Mouse (Mus musculus) midbrain, embryonic 15.5 days (tissue): ENCODE data around the gene Olfr982. TPM values are rescaled to one million over a fixed set of nuclear protein-coding genes. Genes with fewer than 3 reads are reported as not detected.

ENCODE experiments used
- ATAC-seq: fragments of 200-750 bp; cut with Nextera tagmentation; replicated peaks from 2 replicates; pipeline ENCODE4 v1.8.0; 2017; ENCODE audit warnings: moderate TSS enrichment
- H3K27ac ChIP-seq: fragments of 300-500 bp; sonication (generic); 2 replicates; pipeline ENCODE4 v1.5.1; 2015; ENCODE audit warnings: mild to moderate bottlenecking, inconsistent platforms
- H3K27me3 ChIP-seq: fragments of 300-500 bp; sonication (generic); replicated peaks from 2 replicates; pipeline ENCODE4 v1.6.1; 2015; ENCODE audit warnings: inconsistent platforms
- H3K36me3 ChIP-seq: fragments of 300-500 bp; sonication (generic); replicated peaks from 2 replicates; pipeline ENCODE4 v1.6.1; 2015; ENCODE audit warnings: inconsistent platforms
- H3K4me1 ChIP-seq: fragments of 300-500 bp; sonication (generic); 2 replicates; pipeline ENCODE4 v1.6.1; 2015; ENCODE audit warnings: inconsistent platforms
- H3K4me2 ChIP-seq: fragments of 300-500 bp; sonication (generic); 2 replicates; pipeline ENCODE4 v1.6.1; 2015; ENCODE audit warnings: inconsistent platforms, mild to moderate bottlenecking, moderate library complexity
- H3K4me3 ChIP-seq: fragments of 300-500 bp; sonication (generic); 2 replicates; pipeline ENCODE4 v1.5.1; 2015; ENCODE audit warnings: mild to moderate bottlenecking, inconsistent platforms
- H3K9ac ChIP-seq: fragments of 300-500 bp; sonication (generic); 2 replicates; pipeline ENCODE4 v1.6.1; 2015; ENCODE audit warnings: mild to moderate bottlenecking, inconsistent platforms
- H3K9me3 ChIP-seq: fragments of 300-500 bp; sonication (generic); 2 replicates; pipeline ENCODE4 v1.6.1; 2016; ENCODE audit warnings: inconsistent platforms
- WGBS: fragments of 180-500 bp; shearing (Covaris S2); methylation state at CpG from one replicate; pipeline ENCODE4 v1.1.7; 2015; ENCODE audit warnings: mixed read lengths; 5-methylcytosine and 5-hydroxymethylcytosine counted together
- polyA plus RNA-seq: library from polyadenylated mRNA; unstranded; fragments of >200 nt; fragmentation: Nextera tagmentation; extraction: Ambion mirVana; gene quantifications from 2 replicates; pipeline ENCODE4 v1.2.1, GENCODE M21; 2015

Olfr982 gene
- not detected in 2 replicates for polyA plus RNA-seq

DNA sequence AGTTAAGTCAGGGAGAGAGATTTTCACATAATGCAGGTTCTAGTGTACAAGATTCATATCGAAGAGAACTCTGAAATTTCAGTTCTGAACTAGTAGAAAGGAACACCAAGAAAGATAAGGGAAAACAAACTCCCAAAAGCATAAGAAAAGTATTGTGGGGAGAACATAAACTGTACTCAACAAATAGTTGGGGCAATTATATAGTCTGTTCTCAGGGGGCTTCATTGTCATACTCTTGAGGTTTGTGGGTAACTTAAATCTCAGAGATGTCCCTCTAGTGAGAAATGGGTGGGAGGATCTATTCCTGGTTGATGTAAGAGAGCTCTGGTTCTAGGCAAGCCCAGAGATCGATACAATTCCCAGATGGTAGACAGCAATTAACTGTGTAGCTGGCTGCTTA lies at the start of gene Olfr982:
Gene Olfr982, plus strand, starts transcription at position 301 of the 400 bp plus-strand sequence.
- Histone ChIP-seq H3K9ac (no peak within 1 kb of the TSS), H3K4me3 (no peak within 1 kb of the TSS), H3K9me3 (no peaks in the 10 kb centered on the region), H3K27ac (no peak within 1 kb of the TSS), H3K4me2 (no peak within 1 kb of the TSS), H3K36me3 (no peaks in the 10 kb centered on the region), H3K27me3 (no peaks in the 10 kb centered on the region), H3K4me1 (no peaks in the 10 kb centered on the region)
- WGBS, result 80% methylated on average over 2 of the region's 2 CpGs
- no peak for ATAC-seq

DNA sequence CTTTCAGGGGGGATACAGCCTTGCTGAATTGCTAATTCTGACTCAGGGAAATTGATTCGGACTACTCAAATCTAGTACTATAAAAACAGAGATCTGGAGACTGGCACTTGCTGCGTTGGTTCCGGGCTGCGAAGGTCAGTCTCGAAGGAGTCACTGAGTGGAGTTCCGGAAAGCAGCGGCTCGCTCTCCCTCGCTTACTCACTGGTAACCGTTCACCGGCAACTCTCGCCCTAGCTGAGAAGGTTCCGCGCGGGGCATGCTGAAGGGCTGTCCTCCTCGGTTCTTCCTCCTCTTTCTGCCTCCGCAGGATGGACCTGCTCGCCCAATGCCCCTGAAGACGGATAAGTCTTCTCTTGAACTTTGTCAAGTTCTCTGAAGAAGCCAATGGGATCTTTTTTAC lies 23.5 kb upstream of the Olfr982 start:
- Histone ChIP-seq H3K27ac (no peak overlapping the region), H3K27me3 (no peaks in the 10 kb centered on the region), H3K4me3 (no peak overlapping the region), H3K4me2 (no peak overlapping the region), H3K9ac (no peak overlapping the region), H3K36me3 (no peaks in the 10 kb centered on the region), H3K9me3 (no peaks in the 10 kb centered on the region), H3K4me1 (no peaks in the 10 kb centered on the region)
- WGBS, result 94% methylated on average over 19 of the region's 19 CpGs
- ATAC-seq, result no peak

DNA sequence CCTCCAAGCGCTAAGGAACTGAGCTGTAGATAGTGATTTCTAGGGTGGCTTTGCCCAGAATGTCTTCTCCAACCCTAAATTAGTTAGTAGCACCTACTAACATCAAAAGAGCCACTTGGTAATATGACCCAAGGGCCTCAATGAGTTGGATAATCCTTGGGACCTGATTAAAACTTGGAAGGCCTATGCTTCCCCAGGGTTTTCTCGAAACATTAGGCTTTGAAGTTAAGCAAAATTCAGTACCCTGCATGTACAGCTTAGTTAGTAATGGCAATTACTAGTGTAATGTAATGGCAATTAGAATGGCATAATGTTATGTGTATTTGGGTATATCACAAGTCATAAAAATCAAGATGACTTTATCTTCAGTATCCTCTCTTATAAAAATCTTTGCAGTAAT lies 19.9 kb downstream of the Olfr982 start, which contains the start of gene Olfr983:
Gene Olfr983, minus strand, starts transcription at position 101 of the 400 bp plus-strand sequence.
- H3K4me1 ChIP-seq, result no peaks in the 10 kb centered on the region
- no peak within 1 kb of the TSS for H3K4me2 ChIP-seq
- no peak within 1 kb of the TSS for H3K4me3 ChIP-seq
- 72% methylated on average over 2 of the region's 2 CpGs for WGBS
- H3K36me3 ChIP-seq, result no peaks in the 10 kb centered on the region
- ATAC-seq, result no peak
- no peak within 1 kb of the TSS for H3K27ac ChIP-seq
- no peaks in the 10 kb centered on the region for H3K9me3 ChIP-seq
- no peaks in the 10 kb centered on the region for H3K27me3 ChIP-seq
- H3K9ac ChIP-seq, result no peak within 1 kb of the TSS

DNA sequence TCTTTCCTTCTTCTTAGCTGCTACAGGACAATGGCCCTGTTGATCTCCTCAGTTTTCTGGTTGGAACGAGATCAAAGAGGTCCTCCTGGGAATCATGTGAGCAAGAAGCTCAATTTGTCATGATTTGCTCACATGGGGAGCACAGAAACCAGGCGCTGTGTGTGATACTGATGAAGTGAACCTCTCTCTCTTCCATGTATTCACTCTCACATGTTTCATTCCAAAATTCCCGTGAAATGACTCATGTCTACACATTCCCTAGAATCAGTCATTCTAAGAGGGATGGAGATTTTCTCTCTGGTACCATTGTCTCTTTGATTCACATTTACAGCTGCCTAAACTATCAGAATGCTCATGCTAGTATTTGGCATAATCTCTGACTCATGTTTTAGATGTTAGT lies 21.1 kb downstream of the Olfr982 start:
- Histone ChIP-seq H3K9ac (no peak overlapping the region), H3K4me1 (no peaks in the 10 kb centered on the region), H3K36me3 (no peaks in the 10 kb centered on the region), H3K9me3 (no peaks in the 10 kb centered on the region), H3K4me3 (no peak overlapping the region), H3K27me3 (no peaks in the 10 kb centered on the region), H3K27ac (no peak overlapping the region), H3K4me2 (no peak overlapping the region)
- WGBS, result 71% methylated on average over 3 of the region's 3 CpGs
- no peak for ATAC-seq

DNA sequence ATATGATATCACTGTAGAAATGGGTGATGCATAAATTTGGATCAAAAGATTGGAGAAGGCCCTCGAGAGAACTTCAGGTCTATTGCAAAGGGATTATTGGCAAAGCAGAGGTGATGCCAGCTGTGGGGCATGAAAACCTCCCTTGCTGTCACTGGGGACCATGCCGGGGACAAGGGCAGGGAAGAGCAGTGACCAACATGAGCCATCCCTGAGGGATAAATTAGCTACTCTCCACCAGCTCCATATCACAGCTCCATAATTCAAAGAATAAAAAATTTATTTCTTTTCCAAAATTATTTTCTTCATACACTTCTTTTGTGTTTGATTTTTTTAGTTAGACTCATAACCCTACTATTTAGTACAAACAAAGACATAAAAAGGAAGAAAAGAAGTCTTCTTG lies 40.5 kb downstream of the Olfr982 start, which contains the start of gene Olfr984:
Gene Olfr984, minus strand, starts transcription at position 101 of the 400 bp plus-strand sequence.
- no peaks in the 10 kb centered on the region for H3K9me3 ChIP-seq
- no peaks in the 10 kb centered on the region for H3K4me1 ChIP-seq
- no peak within 1 kb of the TSS for H3K4me3 ChIP-seq
- no peaks in the 10 kb centered on the region for H3K36me3 ChIP-seq
- no peak within 1 kb of the TSS for H3K4me2 ChIP-seq
- H3K27me3 ChIP-seq, result no peaks in the 10 kb centered on the region
- no peak within 1 kb of the TSS for H3K9ac ChIP-seq
- ATAC-seq, result no peak
- H3K27ac ChIP-seq, result no peak within 1 kb of the TSS
- WGBS, result 79% methylated on average over 2 of the region's 2 CpGs

DNA sequence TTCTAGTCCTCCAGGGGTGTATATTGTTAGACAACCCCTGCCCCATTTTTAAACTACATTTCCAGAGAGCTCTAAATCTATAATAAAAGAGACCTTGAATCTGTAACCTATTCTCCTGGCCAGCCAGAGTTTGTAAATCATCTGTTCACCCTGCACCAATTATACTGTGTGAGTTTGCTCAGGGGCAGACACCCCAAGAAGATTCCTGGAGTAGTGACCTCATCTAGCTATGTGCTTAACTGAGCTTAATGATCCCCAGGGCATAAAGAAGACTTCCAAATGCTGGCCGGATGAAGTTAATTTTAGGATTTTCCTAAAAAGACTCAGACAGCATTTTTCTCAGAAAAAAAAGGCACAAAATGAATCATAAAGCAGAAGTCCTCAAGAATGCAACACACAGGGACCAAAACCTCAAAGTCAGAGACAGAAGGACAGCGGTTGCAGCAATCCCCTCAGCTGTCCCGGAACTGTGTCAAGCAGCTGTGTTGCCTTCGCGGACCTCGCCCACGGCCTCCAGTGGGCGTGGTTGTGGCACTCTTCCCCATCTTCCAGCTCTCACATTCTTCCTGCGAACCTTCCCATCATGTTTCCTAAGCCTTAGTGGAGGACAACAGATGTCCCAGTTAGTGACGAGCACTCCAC lies 43.1 kb downstream of the Olfr982 start:
- 71% methylated on average over 10 of the region's 10 CpGs for WGBS
- no peaks in the 10 kb centered on the region for H3K36me3 ChIP-seq
- no peak overlapping the region for H3K4me3 ChIP-seq
- H3K9me3 ChIP-seq, result no peaks in the 10 kb centered on the region
- H3K27ac ChIP-seq, result no peak overlapping the region
- H3K4me2 ChIP-seq, result no peak overlapping the region
- H3K9ac ChIP-seq, result no peak overlapping the region
- H3K27me3 ChIP-seq, result no peaks in the 10 kb centered on the region
- no peak for ATAC-seq
- no peaks in the 10 kb centered on the region for H3K4me1 ChIP-seq

DNA sequence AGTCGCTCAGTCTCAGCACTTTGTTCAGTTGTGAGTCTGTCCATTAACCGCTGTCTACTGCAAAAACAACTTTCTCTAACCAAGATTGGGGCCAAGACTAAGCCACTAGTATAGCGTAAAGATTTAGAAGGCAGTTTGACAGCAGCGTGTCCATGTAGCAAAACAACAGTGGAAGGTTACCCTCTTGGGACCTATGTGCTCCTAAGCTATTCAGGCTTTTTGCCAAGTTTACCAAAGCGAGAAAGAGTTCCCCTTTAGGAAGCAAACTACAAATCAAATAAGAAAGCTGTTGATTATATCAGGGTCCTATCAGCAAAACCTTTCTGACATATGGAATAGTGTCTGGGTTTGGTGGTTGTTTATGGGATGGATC lies 43.6 kb downstream of the Olfr982 start:
- Histone ChIP-seq H3K27me3 (no peaks in the 10 kb centered on the region), H3K36me3 (no peaks in the 10 kb centered on the region), H3K9ac (no peak overlapping the region), H3K9me3 (no peaks in the 10 kb centered on the region), H3K27ac (no peak overlapping the region), H3K4me2 (no peak overlapping the region), H3K4me1 (no peaks in the 10 kb centered on the region), H3K4me3 (no peak overlapping the region)
- WGBS, result 82% methylated on average over 5 of the region's 5 CpGs
- no peak for ATAC-seq

Other genes with a start within 250 kb of the Olfr982 start
- not detected in 2 replicates for gene Olfr971, start 237.0 kb upstream of the Olfr982 start, polyA plus RNA-seq
- gene Olfr972, start 207.4 kb upstream of the Olfr982 start, polyA plus RNA-seq, result not detected in 2 replicates
- not detected in 2 replicates for gene Olfr229, start 166.5 kb upstream of the Olfr982 start, polyA plus RNA-seq
- not detected in 2 replicates for gene Olfr974, start 136.3 kb upstream of the Olfr982 start, polyA plus RNA-seq
- 0.09 TPM in 1 of 2 replicates, not detected in the other for gene Olfr975, start 121.8 kb upstream of the Olfr982 start, polyA plus RNA-seq
- gene Olfr976, start 112.7 kb upstream of the Olfr982 start, polyA plus RNA-seq, result not detected in 2 replicates
- not detected in 2 replicates for gene Olfr978, start 81.7 kb upstream of the Olfr982 start, polyA plus RNA-seq
- gene Olfr979, start 70.4 kb upstream of the Olfr982 start, polyA plus RNA-seq, result not detected in 2 replicates
- gene Olfr980, start 64.2 kb upstream of the Olfr982 start, polyA plus RNA-seq, result not detected in 2 replicates
- not detected in 2 replicates for gene Olfr981, start 52.4 kb upstream of the Olfr982 start, polyA plus RNA-seq
- gene Olfr983, start 19.8 kb downstream of the Olfr982 start, polyA plus RNA-seq, result not detected in 2 replicates
- not detected in 2 replicates for gene Olfr984, start 40.4 kb downstream of the Olfr982 start, polyA plus RNA-seq
- not detected in 2 replicates for gene Olfr985, start 56.4 kb downstream of the Olfr982 start, polyA plus RNA-seq
- gene Tmem225, start 74.3 kb downstream of the Olfr982 start, polyA plus RNA-seq, result not detected in 2 replicates
- 0.08 and 0.11 TPM in 2 replicates for gene Olfr986, start 107.1 kb downstream of the Olfr982 start, polyA plus RNA-seq
- gene Zfp202, start 118.5 kb downstream of the Olfr982 start, polyA plus RNA-seq, result 13.1 and 13.7 TPM in 2 replicates
- gene Scn3b, start 195.4 kb downstream of the Olfr982 start, polyA plus RNA-seq, result 156 and 169 TPM in 2 replicates